Mouse (Mus musculus) retina, embryonic 14.5 days (tissue): ENCODE measurements around the gene Usp36.
A peak's percentile ranks its signal among the peaks of the same experiment; 100 is the strongest.
"Not testable (repeated sequence)": the region's sequence is repeated elsewhere in the genome, so short reads cannot be mapped to it uniquely, and the experiment has no call there.

Experiments
- DNase-seq: peaks from one replicate; pipeline ENCODE4 v3.0.0-alpha.2; 2015; ENCODE audit warnings: low spot score

The Usp36 gene

GRCm38 (mm10) chr11:118289999-118290889 is at the start of gene Usp36:
Gene Usp36, minus strand, starts transcription at chr11:118290244.
- peak; percentile 99 for DNase-seq

GRCm38 (mm10) chr11:118337491-118338168 is 47.6 kb upstream of the Usp36 start:
- no peak for DNase-seq

GRCm38 (mm10) chr11:118333431-118333830 is 43.4 kb upstream of the Usp36 start:
- no peak for DNase-seq

GRCm38 (mm10) chr11:118332376-118332775 is 42.3 kb upstream of the Usp36 start:
- no peak for DNase-seq

- no peak for DNase-seq
These were observed 40.7 kb upstream of the Usp36 start for GRCm38 (mm10) chr11:118330777-118331176.

GRCm38 (mm10) chr11:118330361-118330760 is 40.3 kb upstream of the Usp36 start:
- no peak for DNase-seq

- DNase-seq = no peak
These were observed 38.9 kb upstream of the Usp36 start for GRCm38 (mm10) chr11:118328947-118329346.

- DNase-seq = no peak
These were observed 38.5 kb upstream of the Usp36 start for GRCm38 (mm10) chr11:118328511-118328910.

- DNase-seq = no peak
These were observed 37.2 kb upstream of the Usp36 start for GRCm38 (mm10) chr11:118326991-118327971.

GRCm38 (mm10) chr11:118326491-118326890 is 36.4 kb upstream of the Usp36 start:
- DNase-seq = no peak

GRCm38 (mm10) chr11:118324541-118324940 is 34.5 kb upstream of the Usp36 start:
- no peak for DNase-seq

GRCm38 (mm10) chr11:118323974-118324373 is 33.9 kb upstream of the Usp36 start:
- no peak for DNase-seq

GRCm38 (mm10) chr11:118322647-118323046 is 32.6 kb upstream of the Usp36 start:
- DNase-seq = peak; percentile 24

GRCm38 (mm10) chr11:118321971-118322370 is 31.9 kb upstream of the Usp36 start:
- DNase-seq = no peak

- DNase-seq = no peak
These were observed 31.5 kb upstream of the Usp36 start for GRCm38 (mm10) chr11:118321500-118321899.

- peak; percentile 24 for DNase-seq
These were observed 28.6 kb upstream of the Usp36 start for GRCm38 (mm10) chr11:118318678-118319077.

GRCm38 (mm10) chr11:118317129-118317528 is 27.1 kb upstream of the Usp36 start:
- peak; percentile 87 for DNase-seq

- DNase-seq = no peak
These were observed 26.3 kb upstream of the Usp36 start for GRCm38 (mm10) chr11:118316231-118316806.

- DNase-seq = no peak
These were observed 22.2 kb upstream of the Usp36 start for GRCm38 (mm10) chr11:118312132-118312723.

- DNase-seq = not testable (repeated sequence)
These were observed 17.9 kb upstream of the Usp36 start for GRCm38 (mm10) chr11:118307962-118308361.

GRCm38 (mm10) chr11:118303959-118304358 is 13.9 kb upstream of the Usp36 start:
- DNase-seq = not testable (repeated sequence)
